Mouse (Mus musculus): ENCODE measurements around the gene 2510039O18Rik. TPM values are rescaled to one million over a fixed set of nuclear protein-coding genes. Genes with fewer than 3 reads are reported as not detected.

2510039O18Rik gene
- polyA plus RNA-seq, 1 experiment from 2014 or later, result 14.9 TPM

- no peak overlapping the region for H3K4me3 ChIP-seq
- no peak overlapping the region for H3K27ac ChIP-seq
- H3K4me1 ChIP-seq (replicated peaks), result no peaks in the 10 kb centered on the region
- H3K36me3 ChIP-seq, result no peaks in the 10 kb centered on the region
- no peaks in the 10 kb centered on the region for H3K27me3 ChIP-seq (ENCODE audit: insufficient read depth, poor library complexity, severe bottlenecking)
- WGBS, result 77% methylated on average over 2 of the region's 2 CpGs
- H3K9me3 ChIP-seq, result no peaks in the 10 kb centered on the region
- DNase-seq (ENCODE audit: low spot score), result no peak
Measured at GRCm38 (mm10) chr4:147968816-147969215, 28.1 kb downstream of the 2510039O18Rik start.

GRCm38 (mm10) chr4:147969337-147969736 is 28.6 kb downstream of the 2510039O18Rik start:
- 55% methylated on average over 9 of the region's 9 CpGs for WGBS
- Histone ChIP-seq H3K27me3 (ENCODE audit: insufficient read depth, poor library complexity, severe bottlenecking) (no peaks in the 10 kb centered on the region), H3K4me3 (no peak overlapping the region), H3K27ac (no peak overlapping the region), H3K4me1 (replicated peaks) (no peaks in the 10 kb centered on the region), H3K9me3 (no peaks in the 10 kb centered on the region), H3K36me3 (no peaks in the 10 kb centered on the region)
- no peak for DNase-seq (ENCODE audit: low spot score)

- H3K9me3 ChIP-seq, result no peaks in the 10 kb centered on the region
- WGBS, result 78% methylated on average over 3 of the region's 3 CpGs
Measured at GRCm38 (mm10) chr4:147976237-147976636, 35.5 kb downstream of the 2510039O18Rik start.

GRCm38 (mm10) chr4:147977726-147978125 is 37.0 kb downstream of the 2510039O18Rik start:
- no peak overlapping the region for H3K27ac ChIP-seq
- no peak for DNase-seq (ENCODE audit: low spot score)
- no peak overlapping the region for H3K4me3 ChIP-seq
- 79% methylated on average over 4 of the region's 4 CpGs for WGBS
- no peaks in the 10 kb centered on the region for H3K9me3 ChIP-seq
- no peaks in the 10 kb centered on the region for H3K27me3 ChIP-seq (ENCODE audit: insufficient read depth, poor library complexity, severe bottlenecking)
- no peaks in the 10 kb centered on the region for H3K4me1 ChIP-seq (replicated peaks)
- no peaks in the 10 kb centered on the region for H3K36me3 ChIP-seq

More at GRCm38 (mm10) chr4:147976237-147976636, 35.5 kb downstream of the 2510039O18Rik start:
- Histone ChIP-seq H3K27ac (no peak overlapping the region), H3K4me1 (replicated peaks) (no peaks in the 10 kb centered on the region), H3K4me3 (no peak overlapping the region), H3K36me3 (no peaks in the 10 kb centered on the region), H3K27me3 (ENCODE audit: insufficient read depth, poor library complexity, severe bottlenecking) (no peaks in the 10 kb centered on the region)
- no peak for DNase-seq (ENCODE audit: low spot score)

- no peaks in the 10 kb centered on the region for H3K9me3 ChIP-seq
- 92% methylated on average over 6 of the region's 6 CpGs for WGBS
- H3K27me3 ChIP-seq (ENCODE audit: insufficient read depth, poor library complexity, severe bottlenecking), result no peaks in the 10 kb centered on the region
- DNase-seq (ENCODE audit: low spot score), result no peak
- no peak overlapping the region for H3K27ac ChIP-seq
- H3K4me1 ChIP-seq (replicated peaks), result no peaks in the 10 kb centered on the region
- H3K36me3 ChIP-seq, result no peaks in the 10 kb centered on the region
- no peak overlapping the region for H3K4me3 ChIP-seq
Measured at GRCm38 (mm10) chr4:147978391-147978790, 37.7 kb downstream of the 2510039O18Rik start.

GRCm38 (mm10) chr4:147979441-147979860 is 38.8 kb downstream of the 2510039O18Rik start:
- H3K4me1 ChIP-seq (replicated peaks), result no peaks in the 10 kb centered on the region
- H3K36me3 ChIP-seq, result no peaks in the 10 kb centered on the region
- 77% methylated on average over 7 of the region's 7 CpGs for WGBS
- DNase-seq (ENCODE audit: low spot score), result no peak
- no peak overlapping the region for H3K27ac ChIP-seq
- no peak overlapping the region for H3K4me3 ChIP-seq
- no peaks in the 10 kb centered on the region for H3K9me3 ChIP-seq
- H3K27me3 ChIP-seq (ENCODE audit: insufficient read depth, poor library complexity, severe bottlenecking), result no peaks in the 10 kb centered on the region

- Histone ChIP-seq H3K36me3 (no peaks in the 10 kb centered on the region), H3K4me3 (no peak within 1 kb of the TSS), H3K4me1 (replicated peaks) (peaks cover 6% of the 10 kb centered on the region), H3K9me3 (no peaks in the 10 kb centered on the region), H3K27me3 (ENCODE audit: insufficient read depth, poor library complexity, severe bottlenecking) (no peaks in the 10 kb centered on the region), H3K27ac (no peak within 1 kb of the TSS; the same call in 1 of the 2 replicates)
- DNase-seq (ENCODE audit: low spot score), result peak; percentile 46
- WGBS, result 39% methylated on average over 20 of the region's 20 CpGs
Measured at GRCm38 (mm10) chr4:147985205-147986132, 44.8 kb downstream of the 2510039O18Rik start, which contains the start of gene Nppb. Gene Nppb (plus strand): TSS chr4:147985788.

GRCm38 (mm10) chr4:147993571-147994095 is 52.9 kb downstream of the 2510039O18Rik start:
- Histone ChIP-seq H3K27ac (no peak overlapping the region), H3K4me3 (no peak overlapping the region), H3K27me3 (ENCODE audit: insufficient read depth, poor library complexity, severe bottlenecking) (no peaks in the 10 kb centered on the region), H3K4me1 (replicated peaks) (no peaks in the 10 kb centered on the region), H3K9me3 (no peaks in the 10 kb centered on the region), H3K36me3 (no peaks in the 10 kb centered on the region)
- no peak for DNase-seq (ENCODE audit: low spot score)
- WGBS, result 70% methylated on average over 7 of the region's 7 CpGs

GRCm38 (mm10) chr4:147995311-147995710 is 54.6 kb downstream of the 2510039O18Rik start:
- WGBS, result 87% methylated on average over 3 of the region's 3 CpGs
- H3K27me3 ChIP-seq (ENCODE audit: insufficient read depth, poor library complexity, severe bottlenecking), result no peaks in the 10 kb centered on the region
- no peak for DNase-seq (ENCODE audit: low spot score)
- no peaks in the 10 kb centered on the region for H3K36me3 ChIP-seq
- no peak overlapping the region for H3K27ac ChIP-seq
- H3K9me3 ChIP-seq, result no peaks in the 10 kb centered on the region
- H3K4me1 ChIP-seq (replicated peaks), result peaks cover 3% of the 10 kb centered on the region
- no peak overlapping the region for H3K4me3 ChIP-seq

Other genes starting within 250 kb of the 2510039O18Rik start
- gene Zfp534, start 238.3 kb upstream of the 2510039O18Rik start, polyA plus RNA-seq (2016; fragmentation: Nextera tagmentation; extraction: Ambion mirVana), result not detected in 2 replicates
- 4.6 and 6.4 TPM in 2 replicates for gene Zfp984, start 131.1 kb upstream of the 2510039O18Rik start, polyA plus RNA-seq (2016; fragmentation: Nextera tagmentation; extraction: Ambion mirVana)
- 4.4 and 5.1 TPM in 2 replicates for gene Zfp933, start 92.5 kb upstream of the 2510039O18Rik start, polyA plus RNA-seq (2016; fragmentation: Nextera tagmentation; extraction: Ambion mirVana)
- 67.6 and 69.3 TPM in 2 replicates for gene Miip, start 72.1 kb upstream of the 2510039O18Rik start, polyA plus RNA-seq (2016; fragmentation: Nextera tagmentation; extraction: Ambion mirVana)
- 13.5 and 15.8 TPM in 2 replicates for gene Fv1, start 71.9 kb upstream of the 2510039O18Rik start, polyA plus RNA-seq (2016; fragmentation: Nextera tagmentation; extraction: Ambion mirVana)
- 43.4 and 52.4 TPM in 2 replicates for gene Mfn2, start 36.2 kb upstream of the 2510039O18Rik start, polyA plus RNA-seq (2016; fragmentation: Nextera tagmentation; extraction: Ambion mirVana)
- 30.5 and 31.2 TPM in 2 replicates for gene Plod1, start 4.1 kb upstream of the 2510039O18Rik start, polyA plus RNA-seq (2016; fragmentation: Nextera tagmentation; extraction: Ambion mirVana)
- 0.29 TPM in 1 of 2 replicates, not detected in the other for gene Nppb, start 44.9 kb downstream of the 2510039O18Rik start, polyA plus RNA-seq (2016; fragmentation: Nextera tagmentation; extraction: Ambion mirVana)
- 0.21 TPM in 1 of 2 replicates, not detected in the other for gene Nppa, start 59.8 kb downstream of the 2510039O18Rik start, polyA plus RNA-seq (2016; fragmentation: Nextera tagmentation; extraction: Ambion mirVana)
- 13.9 and 17.8 TPM in 2 replicates for gene Clcn6, start 97.9 kb downstream of the 2510039O18Rik start, polyA plus RNA-seq (2016; fragmentation: Nextera tagmentation; extraction: Ambion mirVana)
- 28.1 and 30.0 TPM in 2 replicates for gene Mthfr, start 98.2 kb downstream of the 2510039O18Rik start, polyA plus RNA-seq (2016; fragmentation: Nextera tagmentation; extraction: Ambion mirVana)
- 15.6 and 15.7 TPM in 2 replicates for gene Agtrap, start 147.1 kb downstream of the 2510039O18Rik start, polyA plus RNA-seq (2016; fragmentation: Nextera tagmentation; extraction: Ambion mirVana)
- 74.3 and 86.9 TPM in 2 replicates for gene Mad2l2, start 189.5 kb downstream of the 2510039O18Rik start, polyA plus RNA-seq (2016; fragmentation: Nextera tagmentation; extraction: Ambion mirVana)
- 6.5 and 13.1 TPM in 2 replicates for gene Draxin, start 189.8 kb downstream of the 2510039O18Rik start, polyA plus RNA-seq (2016; fragmentation: Nextera tagmentation; extraction: Ambion mirVana)
- 11.0 and 15.6 TPM in 2 replicates for gene Fbxo6, start 211.2 kb downstream of the 2510039O18Rik start, polyA plus RNA-seq (2016; fragmentation: Nextera tagmentation; extraction: Ambion mirVana)
- 48.0 and 86.5 TPM in 2 replicates for gene Fbxo44, start 219.6 kb downstream of the 2510039O18Rik start, polyA plus RNA-seq (2016; fragmentation: Nextera tagmentation; extraction: Ambion mirVana)
- 3.3 and 4.6 TPM in 2 replicates for gene Fbxo2, start 219.7 kb downstream of the 2510039O18Rik start, polyA plus RNA-seq (2016; fragmentation: Nextera tagmentation; extraction: Ambion mirVana)

Data from hindbrain, embryonic 10.5 days (tissue).